ENCODE assay signal across 8 mouse cellular contexts in the genomic region with DNA sequence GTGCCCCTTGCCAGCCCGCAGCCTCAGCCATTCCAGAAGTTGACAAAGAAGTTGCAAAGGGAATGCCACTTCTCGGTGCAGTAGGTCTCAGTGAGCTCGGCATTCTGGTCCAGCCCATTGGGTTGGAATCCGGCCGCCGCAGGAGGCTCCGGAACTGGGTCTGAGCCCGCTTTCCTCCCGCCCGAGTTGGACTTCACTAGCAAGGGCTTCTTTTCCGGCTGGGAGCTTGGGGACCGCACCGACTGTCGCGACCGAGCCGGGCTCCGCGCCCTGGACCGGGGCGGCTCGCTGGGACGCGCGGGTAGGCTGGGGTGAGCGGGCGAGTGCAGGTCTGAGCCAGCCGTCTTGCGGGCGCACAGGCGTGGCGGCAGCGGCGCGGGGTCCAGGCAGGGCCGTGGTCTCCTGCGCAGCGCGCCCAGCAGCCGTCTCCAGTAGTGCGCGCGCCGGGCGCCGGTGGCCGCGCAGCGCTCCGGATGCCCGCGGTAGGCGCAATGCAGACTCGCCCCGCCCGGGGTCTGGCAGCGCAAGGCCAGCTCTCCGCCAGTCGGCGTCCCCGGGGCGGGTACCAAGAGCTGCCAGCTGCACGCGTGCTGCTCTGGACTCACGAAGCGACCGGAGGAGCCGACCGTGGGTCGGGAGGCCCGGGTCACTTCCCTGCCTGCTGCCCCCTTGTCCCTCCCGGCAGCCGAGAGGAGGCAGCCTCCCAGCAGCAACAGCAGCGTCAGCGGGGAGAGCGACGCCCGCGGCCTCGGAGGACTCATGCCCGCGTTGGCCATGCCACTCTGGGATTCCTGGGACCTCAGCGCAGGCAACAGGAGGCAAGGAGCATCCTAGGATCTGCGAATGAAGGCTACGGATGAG. TPM values are rescaled to one million over a fixed set of nuclear protein-coding genes. Genes with fewer than 3 reads are reported as not detected.
DNase-seq lines count a peak whose midpoint lies in the region; ATAC-seq and TF ChIP-seq lines count a peak whose summit lies in the region.

No protein-coding gene starts in this region.

- ATAC-seq in frontal cortex, adult (ENCODE audit: low TSS enrichment) = peak; percentile 97

- under 1% methylated on average over 85 of the region's 85 CpGs for WGBS in hindbrain, embryonic 10.5 days

- H3K27ac ChIP-seq in MEL (ENCODE audit: control insufficient read depth, low read depth, low read length) = peak overlapping the region; percentile 86
- peak overlapping the region; percentile 96 for H3K27ac ChIP-seq in hindbrain, embryonic 10.5 days

- TF ChIP-seq RAD21 in MEL (IDR thresholded peaks at IDR 0.05; ENCODE audit: low read depth, low read length) = no peak

- H3K4me1 ChIP-seq in MEL (ENCODE audit: control insufficient read depth in 1 of 2, insufficient read depth in 2 of 2, low read length in 2 of 2) = peaks cover 0 to 3% of the 10 kb centered on the region in 2 experiments; a peak in 1 of 4 replicates
- H3K4me1 ChIP-seq in hindbrain, embryonic 10.5 days (replicated peaks) = peaks cover 27% of the 10 kb centered on the region

- TF ChIP-seq CTCF in MEL (IDR thresholded peaks at IDR 0.05 in 2 of 3, conservative IDR thresholded peaks at IDR 0.05 in 1 of 3; ENCODE audit: control insufficient read depth in 1 of 3, insufficient read depth in 1 of 3, low read depth in 2 of 3, low read length in 3 of 3, poor library complexity in 1 of 3, severe bottlenecking in 1 of 3) = peak in 2 of 3 experiments; percentile 46 to 71; a peak in 4 of 6 replicates

- no peaks in the 10 kb centered on the region for H3K27me3 ChIP-seq in MEL (ENCODE audit: control insufficient read depth in 1 of 2, insufficient read depth in 2 of 2, low read length in 2 of 2)
- no peaks in the 10 kb centered on the region for H3K27me3 ChIP-seq in hindbrain, embryonic 10.5 days (ENCODE audit: insufficient read depth, poor library complexity, severe bottlenecking)

- TF ChIP-seq POLR2A in MEL (IDR thresholded peaks at IDR 0.05; ENCODE audit: control insufficient read depth in 1 of 2, insufficient read depth in 1 of 2, low read depth in 1 of 2, low read length in 2 of 2, poor library complexity in 1 of 2) = peak in 1 of 2 experiments; percentile 56; a peak in 2 of 4 replicates

- H3K9me3 ChIP-seq in MEL (replicated peaks; ENCODE audit: insufficient read depth, low read length) = no peaks in the 10 kb centered on the region
- no peaks in the 10 kb centered on the region for H3K9me3 ChIP-seq in hindbrain, embryonic 10.5 days

- TF ChIP-seq EP300 in MEL (IDR thresholded peaks at IDR 0.05; ENCODE audit: low read depth in 1 of 2, low read length in 2 of 2) = no peak

- peaks cover 0 to 9% of the 10 kb centered on the region in 2 experiments; a peak in 2 of 4 replicates for H3K36me3 ChIP-seq in MEL (ENCODE audit: control insufficient read depth in 1 of 2, insufficient read depth in 2 of 2, low read length in 2 of 2)
- H3K36me3 ChIP-seq in hindbrain, embryonic 10.5 days = no peaks in the 10 kb centered on the region

- peak; percentile 82 for DNase-seq in MEL (ENCODE audit: low read depth, low spot score)
- peak; percentile 88 for DNase-seq in cerebellum, adult 8-10 months
- DNase-seq in hindbrain, embryonic 10.5 days (ENCODE audit: low spot score) = peak; percentile 88
- peak; percentile 71 to 80 for DNase-seq in layer of hippocampus, postnatal 25 days (ENCODE audit: extremely low spot score in 1 of 2, low spot score in 1 of 2)
- DNase-seq in lung, postnatal 25 days (ENCODE audit: low spot score) = peak; percentile 77
- DNase-seq in retina, embryonic 14.5 days (ENCODE audit: low spot score) = peak; percentile 85
- DNase-seq in thymus, postnatal 36 days = peak; percentile 63 to 64

- H3K9ac ChIP-seq in MEL (ENCODE audit: control insufficient read depth, low read depth, low read length, poor library complexity, severe bottlenecking) = peak overlapping the region; percentile 89

- peak overlapping the region; percentile 65 to 86 for H3K4me3 ChIP-seq in MEL (ENCODE audit: control insufficient read depth in 1 of 2, insufficient read depth in 1 of 2, low read depth in 2 of 2, low read length in 2 of 2)
- peak overlapping the region; percentile 85 for H3K4me3 ChIP-seq in hindbrain, embryonic 10.5 days

- H3K79me2 ChIP-seq in MEL (ENCODE audit: control insufficient read depth, insufficient read depth, low read length, poor library complexity) = peaks cover 9% of the 10 kb centered on the region

TF ChIP-seq in MEL, 35 proteins besides CTCF, POLR2A, EP300 and RAD21:
- peak; percentile 97 for TF ChIP-seq UBTF (IDR thresholded peaks at IDR 0.05; ENCODE audit: borderline replicate concordance, insufficient read depth, low read depth, low read length)
- no peak for TF ChIP-seq GATA1 (IDR thresholded peaks at IDR 0.05; ENCODE audit: low read depth, low read length)
- peak; percentile 50; the same call in 1 of the 2 replicates for TF ChIP-seq HCFC1 (IDR thresholded peaks at IDR 0.05; ENCODE audit: low read depth, low read length)
- peak; percentile 50; the same call in 1 of the 2 replicates for TF ChIP-seq NRF1 (IDR thresholded peaks at IDR 0.05; ENCODE audit: insufficient read depth, low read depth, low read length, poor library complexity, severe bottlenecking)
- TF ChIP-seq MYB (IDR thresholded peaks at IDR 0.05; ENCODE audit: low read depth, low read length) = no peak
- 0 out of 2 replicates have a peak, but pooled peaks have one; percentile 2 for TF ChIP-seq SIN3A (IDR thresholded peaks at IDR 0.05; ENCODE audit: low read length)
- peak; percentile 8; the same call in 1 of the 2 replicates for TF ChIP-seq TCF12 (IDR thresholded peaks at IDR 0.05; ENCODE audit: low read depth, low read length)
- no peak for TF ChIP-seq CHD2 (IDR thresholded peaks at IDR 0.05; ENCODE audit: low read length)
- TF ChIP-seq RCOR1 (IDR thresholded peaks at IDR 0.05; ENCODE audit: low read depth, low read length) = no peak

RNA-seq across cellular contexts. Expression of gene Fgfbp3, which starts 0.7 kb away (rescaled TPM):
- total RNA-seq in MEL (2012; rRNA removed) = 2.6 and 2.7 TPM in 2 replicates
- polyA plus RNA-seq in MEL (2012; ENCODE audit: insufficient read depth in 1 of 2, insufficient read length in 2 of 2, low read depth in 1 of 2, low replicate concordance in 2 of 2, missing spikeins in 1 of 2) = 10 to 100 TPM in 1 of 2 experiments, not detected in 1; 10.0 TPM
- 21.3 and 25.1 TPM in 2 replicates for polyA plus RNA-seq in hindbrain, embryonic 10.5 days (2016; fragmentation: Nextera tagmentation; extraction: Ambion mirVana)
- total RNA-seq in layer of hippocampus, postnatal 25 days (2021) = 1 to 10 TPM; 6.5 to 7.4 TPM

RNA-seq across cellular contexts. Expression of gene Btaf1, which starts 7.2 kb away (rescaled TPM):
- 69.5 and 75.3 TPM in 2 replicates for total RNA-seq in MEL (2012; rRNA removed)
- 10 to 100 TPM; 40.1 to 46.1 TPM for polyA plus RNA-seq in MEL (2012; ENCODE audit: insufficient read depth in 1 of 2, insufficient read length in 2 of 2, low read depth in 1 of 2, low replicate concordance in 2 of 2, missing spikeins in 1 of 2)
- polyA plus RNA-seq in hindbrain, embryonic 10.5 days (2016; fragmentation: Nextera tagmentation; extraction: Ambion mirVana) = 12.7 and 17.6 TPM in 2 replicates
- 10 to 100 TPM; 21.2 to 22.4 TPM for total RNA-seq in layer of hippocampus, postnatal 25 days (2021)

Comparison
In these comparisons a context has a peak if more than half of its experiments do, and no peak if none do; other contexts are left out.
1. Peak in every context shown above with its lines: DNase-seq, ATAC-seq, H3K4me3 ChIP-seq and H3K27ac ChIP-seq.